Mouse (Mus musculus): Measurements from ENCODE around the gene Il18. TPM values are rescaled to one million over a fixed set of nuclear protein-coding genes. Genes with fewer than 3 reads are reported as not detected.

Il18 gene
- polyA plus RNA-seq, 1 experiment from 2014 or later: 0.88 TPM

DNA sequence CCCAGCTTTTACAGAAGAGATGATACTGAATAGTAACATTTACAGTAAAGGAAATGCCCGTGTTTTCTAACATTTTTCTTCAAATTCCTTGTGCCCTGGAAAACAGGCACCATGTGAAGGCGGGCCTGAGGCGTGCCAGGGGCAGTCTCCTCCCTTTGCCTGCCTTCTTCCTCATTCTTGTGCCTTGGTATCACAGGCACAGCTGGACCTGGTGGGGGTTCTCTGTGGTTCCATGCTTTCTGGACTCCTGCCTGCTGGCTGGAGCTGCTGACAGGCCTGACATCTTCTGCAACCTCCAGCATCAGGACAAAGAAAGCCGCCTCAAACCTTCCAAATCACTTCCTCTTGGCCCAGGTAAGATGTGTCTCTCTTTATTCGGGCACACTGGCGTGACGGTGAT is 10.5 kb downstream of the Il18 start:
- 81% methylated on average over 7 of the region's 7 CpGs for WGBS
- ATAC-seq (ENCODE audit: low FRiP score, low TSS enrichment): no peak
- Histone ChIP-seq H3K4me3 (ENCODE audit: low read length) (no peak overlapping the region), H3K27me3 (ENCODE audit: control insufficient read depth, insufficient read depth, low read length) (no peaks in the 10 kb centered on the region), H3K36me3 (ENCODE audit: control insufficient read depth, insufficient read depth, low read length) (no peaks in the 10 kb centered on the region), H3K9me3 (ENCODE audit: control insufficient read depth, low read length) (no peaks in the 10 kb centered on the region; the same call in 1 of the 2 replicates), H3K9ac (ENCODE audit: low read depth, low read length) (no peak overlapping the region), H3K4me1 (ENCODE audit: control insufficient read depth, insufficient read depth, low read length) (no peaks in the 10 kb centered on the region), H3K27ac (ENCODE audit: low read depth, low read length) (no peak overlapping the region), H3K4me2 (replicated peaks; ENCODE audit: low read depth, low read length) (no peak overlapping the region)

DNA sequence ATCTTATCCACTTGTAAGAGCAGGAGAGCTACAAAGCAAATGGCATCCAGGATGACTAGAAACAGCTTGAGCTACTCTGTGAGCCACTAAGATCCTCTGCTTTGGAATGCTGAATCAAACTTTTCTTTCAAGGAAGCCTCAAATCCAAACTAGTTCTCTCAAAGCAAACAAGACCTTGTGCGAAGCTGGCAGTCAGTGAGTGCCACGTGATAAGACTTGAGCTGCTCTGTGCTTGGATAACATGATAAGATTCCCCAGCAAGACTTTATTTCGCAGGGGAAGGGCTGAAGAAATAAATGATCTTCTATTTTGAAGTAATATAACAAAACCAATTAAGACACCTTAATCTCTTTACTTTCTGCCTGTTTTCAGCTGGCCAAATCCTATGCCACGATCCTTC is 11.3 kb downstream of the Il18 start:
- Histone ChIP-seq H3K36me3 (ENCODE audit: control insufficient read depth, insufficient read depth, low read length) (no peaks in the 10 kb centered on the region), H3K4me3 (ENCODE audit: low read length) (no peak overlapping the region), H3K4me1 (ENCODE audit: control insufficient read depth, insufficient read depth, low read length) (no peaks in the 10 kb centered on the region), H3K9me3 (ENCODE audit: control insufficient read depth, low read length) (no peaks in the 10 kb centered on the region; the same call in 1 of the 2 replicates), H3K27ac (ENCODE audit: low read depth, low read length) (no peak overlapping the region), H3K4me2 (replicated peaks; ENCODE audit: low read depth, low read length) (no peak overlapping the region), H3K27me3 (ENCODE audit: control insufficient read depth, insufficient read depth, low read length) (no peaks in the 10 kb centered on the region), H3K9ac (ENCODE audit: low read depth, low read length) (no peak overlapping the region)
- no peak for ATAC-seq (ENCODE audit: low FRiP score, low TSS enrichment)
- 80% methylated on average over 4 of the region's 4 CpGs for WGBS

- 89% methylated on average over 4 of the region's 4 CpGs for WGBS
- H3K27me3 ChIP-seq (ENCODE audit: control insufficient read depth, insufficient read depth, low read length): no peaks in the 10 kb centered on the region
Measured at GRCm38 (mm10) chr9:50567372-50567771, 12.7 kb downstream of the Il18 start.

GRCm38 (mm10) chr9:50567881-50568280 is 13.3 kb downstream of the Il18 start:
- no peaks in the 10 kb centered on the region for H3K9me3 ChIP-seq (ENCODE audit: control insufficient read depth, low read length)
- WGBS: 86% methylated on average over 2 of the region's 2 CpGs
- H3K27ac ChIP-seq (ENCODE audit: low read depth, low read length): no peak overlapping the region
- no peaks in the 10 kb centered on the region for H3K4me1 ChIP-seq (ENCODE audit: control insufficient read depth, insufficient read depth, low read length)
- ATAC-seq (ENCODE audit: low FRiP score, low TSS enrichment): no peak
- H3K4me3 ChIP-seq (ENCODE audit: low read length): no peak overlapping the region
- H3K9ac ChIP-seq (ENCODE audit: low read depth, low read length): no peak overlapping the region
- no peaks in the 10 kb centered on the region for H3K27me3 ChIP-seq (ENCODE audit: control insufficient read depth, insufficient read depth, low read length)
- no peak overlapping the region for H3K4me2 ChIP-seq (replicated peaks; ENCODE audit: low read depth, low read length)
- H3K36me3 ChIP-seq (ENCODE audit: control insufficient read depth, insufficient read depth, low read length): no peaks in the 10 kb centered on the region

More at GRCm38 (mm10) chr9:50567372-50567771, 12.7 kb downstream of the Il18 start:
- H3K4me2 ChIP-seq (replicated peaks; ENCODE audit: low read depth, low read length): no peak overlapping the region
- no peak for ATAC-seq (ENCODE audit: low FRiP score, low TSS enrichment)
- no peaks in the 10 kb centered on the region for H3K36me3 ChIP-seq (ENCODE audit: control insufficient read depth, insufficient read depth, low read length)
- no peak overlapping the region for H3K4me3 ChIP-seq (ENCODE audit: low read length)
- H3K4me1 ChIP-seq (ENCODE audit: control insufficient read depth, insufficient read depth, low read length): no peaks in the 10 kb centered on the region
- no peak overlapping the region for H3K27ac ChIP-seq (ENCODE audit: low read depth, low read length)
- no peaks in the 10 kb centered on the region for H3K9me3 ChIP-seq (ENCODE audit: control insufficient read depth, low read length)
- no peak overlapping the region for H3K9ac ChIP-seq (ENCODE audit: low read depth, low read length)

DNA sequence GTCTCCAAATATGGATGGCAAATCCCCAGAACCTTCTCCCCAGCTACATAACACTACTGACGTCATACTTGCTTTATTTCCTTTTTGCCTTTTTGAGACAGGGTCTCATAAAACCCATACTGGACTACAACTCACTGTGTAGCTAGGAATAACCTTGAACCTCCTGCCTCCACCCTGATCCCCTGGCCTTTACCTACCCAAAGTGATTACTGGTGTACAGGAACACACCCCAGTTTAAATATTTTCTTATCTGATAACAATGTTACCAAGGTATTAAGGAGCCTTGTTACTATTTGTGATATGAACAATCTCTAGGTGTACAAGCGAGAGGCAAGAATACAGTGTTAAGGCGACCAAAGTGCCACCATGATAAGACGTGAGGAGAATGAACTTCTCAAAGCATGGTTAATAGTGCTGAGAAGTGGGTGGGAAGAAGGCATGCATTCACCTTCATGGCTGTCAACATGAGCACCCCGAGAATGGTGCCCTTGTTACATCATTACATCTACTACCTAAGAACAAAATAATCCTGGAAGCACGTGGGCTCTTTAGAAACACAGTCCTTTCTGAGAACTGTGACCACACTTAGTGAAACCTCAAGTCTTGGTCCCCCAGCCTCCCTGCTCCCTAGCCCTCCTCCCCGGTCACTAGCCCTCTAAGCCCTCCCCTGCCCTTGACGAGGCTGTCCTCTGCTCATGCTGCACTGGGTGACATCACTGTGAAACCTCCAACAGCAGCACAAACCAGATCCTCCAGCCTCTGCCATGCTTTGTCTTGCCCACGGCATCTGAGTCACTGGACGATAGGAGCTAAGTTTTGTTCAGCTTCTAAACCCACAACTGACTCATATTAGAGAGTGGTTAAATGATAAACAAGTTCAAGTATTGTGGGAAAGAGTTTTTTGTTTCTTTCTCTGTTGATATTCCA is 15.2 kb downstream of the Il18 start:
- no peak overlapping the region for H3K4me2 ChIP-seq (replicated peaks; ENCODE audit: low read depth, low read length)
- H3K9ac ChIP-seq (ENCODE audit: low read depth, low read length): no peak overlapping the region
- no peaks in the 10 kb centered on the region for H3K27me3 ChIP-seq (ENCODE audit: control insufficient read depth, insufficient read depth, low read length)
- no peak overlapping the region for H3K4me3 ChIP-seq (ENCODE audit: low read length)
- no peak overlapping the region for H3K27ac ChIP-seq (ENCODE audit: low read depth, low read length)
- H3K36me3 ChIP-seq (ENCODE audit: control insufficient read depth, insufficient read depth, low read length): no peaks in the 10 kb centered on the region
- H3K9me3 ChIP-seq (ENCODE audit: control insufficient read depth, low read length): no peaks in the 10 kb centered on the region
- WGBS: 77% methylated on average over 10 of the region's 10 CpGs
- no peak for ATAC-seq (ENCODE audit: low FRiP score, low TSS enrichment)
- no peaks in the 10 kb centered on the region for H3K4me1 ChIP-seq (ENCODE audit: control insufficient read depth, insufficient read depth, low read length)

- Histone ChIP-seq H3K4me1 (ENCODE audit: control insufficient read depth, insufficient read depth, low read length) (no peaks in the 10 kb centered on the region), H3K36me3 (ENCODE audit: control insufficient read depth, insufficient read depth, low read length) (no peaks in the 10 kb centered on the region), H3K4me3 (ENCODE audit: low read length) (no peak overlapping the region), H3K27me3 (ENCODE audit: control insufficient read depth, insufficient read depth, low read length) (no peaks in the 10 kb centered on the region), H3K4me2 (replicated peaks; ENCODE audit: low read depth, low read length) (no peak overlapping the region), H3K27ac (ENCODE audit: low read depth, low read length) (no peak overlapping the region), H3K9me3 (ENCODE audit: control insufficient read depth, low read length) (no peaks in the 10 kb centered on the region), H3K9ac (ENCODE audit: low read depth, low read length) (no peak overlapping the region)
- WGBS: 34% methylated on average over 4 of the region's 4 CpGs
- ATAC-seq (ENCODE audit: low FRiP score, low TSS enrichment): no peak
Measured at GRCm38 (mm10) chr9:50580370-50580769, 25.7 kb downstream of the Il18 start.

DNA sequence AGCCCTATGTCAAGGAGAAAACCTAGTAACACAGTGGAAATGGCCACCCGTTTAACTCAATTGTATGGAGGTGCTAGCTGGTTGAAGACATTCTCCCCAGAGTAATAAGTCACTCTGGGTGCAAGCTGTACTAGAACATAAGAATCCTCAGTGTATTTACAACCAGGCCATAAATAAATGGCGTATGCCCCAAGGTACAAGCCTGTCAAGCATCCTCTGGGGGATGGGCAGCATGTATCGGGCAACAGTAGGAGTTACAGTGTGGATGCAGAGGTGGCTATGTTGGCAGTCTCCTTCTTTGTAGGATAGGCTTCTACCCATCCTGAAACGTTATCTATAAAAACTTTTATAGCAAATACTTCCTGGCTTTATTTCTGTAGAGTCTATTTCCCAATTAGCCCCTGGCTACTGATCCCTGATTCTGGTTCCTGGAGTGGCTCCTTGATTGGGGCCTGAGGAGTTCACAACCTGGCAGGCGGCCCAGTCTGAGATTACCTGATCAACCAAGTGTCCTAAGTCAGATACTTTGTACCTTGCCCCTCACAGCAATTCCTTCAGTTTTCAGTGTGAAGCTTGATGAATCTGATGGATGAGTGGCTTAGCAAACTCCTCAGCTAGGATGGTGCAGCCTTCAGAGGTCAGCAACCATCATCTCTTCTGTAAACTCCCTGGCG is 30.7 kb downstream of the Il18 start:
- WGBS: 70% methylated on average over 6 of the region's 6 CpGs
- H3K4me3 ChIP-seq (ENCODE audit: low read length): no peak overlapping the region
- H3K27me3 ChIP-seq (ENCODE audit: control insufficient read depth, insufficient read depth, low read length): no peaks in the 10 kb centered on the region
- no peaks in the 10 kb centered on the region for H3K9me3 ChIP-seq (ENCODE audit: control insufficient read depth, low read length)
- ATAC-seq (ENCODE audit: low FRiP score, low TSS enrichment): no peak
- no peak overlapping the region for H3K9ac ChIP-seq (ENCODE audit: low read depth, low read length)
- H3K4me2 ChIP-seq (replicated peaks; ENCODE audit: low read depth, low read length): no peak overlapping the region
- no peaks in the 10 kb centered on the region for H3K36me3 ChIP-seq (ENCODE audit: control insufficient read depth, insufficient read depth, low read length)
- no peak overlapping the region for H3K27ac ChIP-seq (ENCODE audit: low read depth, low read length)
- no peaks in the 10 kb centered on the region for H3K4me1 ChIP-seq (ENCODE audit: control insufficient read depth, insufficient read depth, low read length)

DNA sequence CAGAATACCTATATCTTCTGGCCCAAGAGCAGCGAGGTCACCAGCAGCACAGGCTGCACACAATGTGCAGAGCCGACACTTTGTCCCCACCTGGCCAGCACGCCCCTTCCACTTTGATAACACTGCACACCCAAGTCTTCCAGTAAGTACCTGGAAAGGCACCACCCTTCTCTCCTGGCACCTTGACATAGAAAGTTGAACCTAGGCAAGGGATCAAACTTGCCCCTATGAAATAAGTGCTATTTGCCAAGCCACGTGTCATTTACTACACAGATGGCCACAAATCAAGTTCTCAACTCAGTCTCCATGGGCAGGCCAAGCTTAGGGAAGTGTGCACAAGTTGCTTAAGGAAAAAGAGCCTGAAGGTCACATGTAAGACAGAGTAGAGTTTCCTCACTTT is 32.3 kb downstream of the Il18 start:
- Histone ChIP-seq H3K4me1 (ENCODE audit: control insufficient read depth, insufficient read depth, low read length) (no peaks in the 10 kb centered on the region), H3K9ac (ENCODE audit: low read depth, low read length) (no peak overlapping the region), H3K4me3 (ENCODE audit: low read length) (no peak overlapping the region), H3K27ac (ENCODE audit: low read depth, low read length) (no peak overlapping the region), H3K9me3 (ENCODE audit: control insufficient read depth, low read length) (no peaks in the 10 kb centered on the region), H3K4me2 (replicated peaks; ENCODE audit: low read depth, low read length) (no peak overlapping the region), H3K36me3 (ENCODE audit: control insufficient read depth, insufficient read depth, low read length) (no peaks in the 10 kb centered on the region), H3K27me3 (ENCODE audit: control insufficient read depth, insufficient read depth, low read length) (no peaks in the 10 kb centered on the region)
- 76% methylated on average over 4 of the region's 4 CpGs for WGBS
- ATAC-seq (ENCODE audit: low FRiP score, low TSS enrichment): no peak
